Mouse (Mus musculus) intestine, postnatal 0 days (tissue): ENCODE measurements at regions not wholly inside any gene's neighbourhood (a gene's known extent, or its start where the extent isn't known, plus 50 kb on each side); places are given as distances from the start of the nearest gene placed in this dataset.

Experiments used
- ATAC-seq: fragments of 200-750 bp; cut with Nextera tagmentation; 2 replicates; pipeline ENCODE4 v1.8.0; 2017; ENCODE audit warnings: mild to moderate bottlenecking, moderate TSS enrichment, moderate library complexity
- H3K27ac ChIP-seq: fragments of 300-500 bp; sonication (generic); 2 replicates; pipeline ENCODE4 v1.5.1; 2014; ENCODE audit warnings: mild to moderate bottlenecking, low read depth, low read length, moderate library complexity
- H3K27me3 ChIP-seq: fragments of 300-500 bp; sonication (generic); replicated peaks from 2 replicates; pipeline ENCODE4 v1.6.1; 2014; ENCODE audit warnings: low read length, mixed read lengths; ENCODE audit not compliant: control insufficient read depth, insufficient read depth
- H3K36me3 ChIP-seq: fragments of 300-500 bp; sonication (generic); 2 replicates; pipeline ENCODE4 v1.6.1; 2014; ENCODE audit warnings: mild to moderate bottlenecking, moderate library complexity; ENCODE audit not compliant: control insufficient read depth, insufficient read depth
- H3K4me1 ChIP-seq: fragments of 300-500 bp; sonication (generic); replicated peaks from 2 replicates; pipeline ENCODE4 v1.6.1; 2014; ENCODE audit warnings: antibody characterized with exemption, low read length, mixed read lengths; ENCODE audit not compliant: control insufficient read depth, insufficient read depth
- H3K4me2 ChIP-seq: fragments of 300-500 bp; sonication (generic); replicated peaks from 2 replicates; pipeline ENCODE4 v1.6.1; 2014; ENCODE audit warnings: low read depth, mild to moderate bottlenecking, moderate library complexity
- H3K4me3 ChIP-seq: fragments of 300-500 bp; sonication (generic); 2 replicates; pipeline ENCODE4 v1.5.1; 2014; ENCODE audit warnings: low read depth, low read length
- H3K9ac ChIP-seq: fragments of 300-500 bp; sonication (generic); 2 replicates; pipeline ENCODE4 v1.6.1; 2014; ENCODE audit warnings: mild to moderate bottlenecking, low read depth, low read length
- H3K9me3 ChIP-seq: fragments of 300-500 bp; sonication (generic); 2 replicates; pipeline ENCODE4 v1.6.1; 2016; ENCODE audit warnings: mixed run types; ENCODE audit not compliant: control insufficient read depth
- CTCF ChIP-seq: sonication (generic); IDR thresholded peaks from 2 replicates; pipeline ENCODE4 v1.5.1; 2016; ENCODE audit warnings: low read depth, mild to moderate bottlenecking, control low read depth, antibody characterized with exemption, moderate library complexity
- WGBS: fragments of 180-500 bp; shearing (Covaris S2); extraction: QIAGEN DNeasy Blood & Tissue Kit; methylation state at CpG from one replicate; pipeline ENCODE4 v1.1.7; 2014; 5-methylcytosine and 5-hydroxymethylcytosine counted together

GRCm38 (mm10) chrX:96019556-96019955 lies 62.8 kb upstream of the Las1l start:
- TF ChIP-seq CTCF, result peak; percentile 68
- ATAC-seq, result no peak
- no peaks in the 10 kb centered on the region for H3K36me3 ChIP-seq

DNA sequence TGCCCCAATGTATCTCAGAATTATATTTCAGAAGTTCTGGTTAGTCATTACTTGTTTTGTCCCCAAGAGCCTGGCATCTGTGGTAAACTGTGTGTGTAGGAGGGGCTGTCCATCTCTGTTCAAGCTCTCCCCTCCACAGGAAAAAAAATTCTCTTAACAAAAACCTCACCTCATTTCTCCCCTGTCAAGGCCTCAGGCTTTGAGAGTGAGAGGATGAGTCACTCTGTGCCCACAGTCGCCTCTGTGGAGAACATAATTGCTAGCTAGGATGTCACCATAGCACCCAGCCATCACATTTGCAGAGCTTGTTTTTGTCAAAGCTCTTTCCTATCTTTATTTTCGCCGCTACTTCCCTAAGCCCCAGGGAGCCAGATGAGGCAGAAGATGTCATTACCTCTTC lies 63.6 kb upstream of the Las1l start:
- Histone ChIP-seq H3K36me3 (no peaks in the 10 kb centered on the region), H3K27me3 (no peaks in the 10 kb centered on the region), H3K4me2 (no peak overlapping the region), H3K4me3 (no peak overlapping the region), H3K9ac (no peak overlapping the region), H3K4me1 (no peaks in the 10 kb centered on the region), H3K9me3 (no peaks in the 10 kb centered on the region), H3K27ac (no peak overlapping the region)
- WGBS, result 67% methylated on average over 3 of the region's 3 CpGs
- no peak for TF ChIP-seq CTCF
- no peak for ATAC-seq

More at GRCm38 (mm10) chrX:96019556-96019955, 62.8 kb upstream of the Las1l start:
- Histone ChIP-seq H3K4me1 (no peaks in the 10 kb centered on the region), H3K27me3 (no peaks in the 10 kb centered on the region), H3K9ac (no peak overlapping the region), H3K9me3 (no peaks in the 10 kb centered on the region), H3K4me2 (no peak overlapping the region), H3K27ac (no peak overlapping the region), H3K4me3 (no peak overlapping the region)
- WGBS, result 25% methylated on average over 2 of the region's 2 CpGs

DNA sequence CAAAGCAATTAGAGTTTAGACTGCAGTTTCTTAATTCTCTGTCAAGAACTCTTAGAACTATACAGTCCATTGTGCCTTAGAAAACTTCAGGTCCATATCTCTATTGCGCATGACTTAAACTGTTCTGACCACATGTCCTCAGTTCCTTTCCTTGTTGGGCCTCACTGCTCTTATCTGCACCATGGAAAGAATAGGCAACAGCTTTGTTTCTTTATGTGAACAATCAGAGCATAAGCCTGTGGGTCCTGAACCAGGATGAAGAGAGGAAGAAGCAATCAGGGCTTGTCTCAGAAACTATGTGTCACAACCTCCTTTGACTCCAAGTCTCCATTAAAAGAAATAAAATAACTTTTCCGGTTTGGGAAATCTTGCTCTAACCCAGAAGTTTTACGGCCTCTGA lies 68.6 kb upstream of the Las1l start:
- H3K27me3 ChIP-seq, result no peaks in the 10 kb centered on the region
- 76% methylated on average over 3 of the region's 3 CpGs for WGBS
- H3K4me1 ChIP-seq, result no peaks in the 10 kb centered on the region
- no peak for TF ChIP-seq CTCF
- H3K4me2 ChIP-seq, result no peak overlapping the region
- no peak for ATAC-seq
- no peak overlapping the region for H3K4me3 ChIP-seq
- no peak overlapping the region for H3K27ac ChIP-seq
- H3K9ac ChIP-seq, result no peak overlapping the region
- H3K9me3 ChIP-seq, result no peaks in the 10 kb centered on the region
- no peaks in the 10 kb centered on the region for H3K36me3 ChIP-seq

DNA sequence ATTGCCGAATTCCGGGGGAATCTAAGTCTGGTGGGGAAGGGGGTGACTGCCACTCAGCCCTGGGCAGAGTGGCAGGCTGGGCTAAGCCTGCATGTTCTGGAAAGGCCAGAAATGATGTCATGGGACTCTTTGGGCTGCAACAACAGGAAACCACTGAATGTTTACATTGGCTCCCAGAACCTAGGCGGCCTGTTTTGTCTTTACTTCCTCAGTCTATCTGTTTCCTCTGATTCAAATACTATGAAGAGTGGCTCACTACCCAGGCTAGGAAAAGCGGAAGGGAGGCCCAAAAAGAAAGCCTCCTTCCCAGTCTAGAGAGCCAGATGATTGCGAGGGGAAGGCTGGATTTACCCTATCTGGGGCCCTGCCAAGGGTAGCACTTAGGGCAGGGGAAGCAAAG lies 69.1 kb upstream of the Las1l start:
- Histone ChIP-seq H3K9ac (no peak overlapping the region), H3K9me3 (no peaks in the 10 kb centered on the region), H3K27ac (no peak overlapping the region), H3K4me3 (no peak overlapping the region), H3K36me3 (no peaks in the 10 kb centered on the region), H3K27me3 (no peaks in the 10 kb centered on the region), H3K4me1 (no peaks in the 10 kb centered on the region), H3K4me2 (no peak overlapping the region)
- WGBS, result 67% methylated on average over 5 of the region's 5 CpGs
- no peak for TF ChIP-seq CTCF
- ATAC-seq, result no peak

DNA sequence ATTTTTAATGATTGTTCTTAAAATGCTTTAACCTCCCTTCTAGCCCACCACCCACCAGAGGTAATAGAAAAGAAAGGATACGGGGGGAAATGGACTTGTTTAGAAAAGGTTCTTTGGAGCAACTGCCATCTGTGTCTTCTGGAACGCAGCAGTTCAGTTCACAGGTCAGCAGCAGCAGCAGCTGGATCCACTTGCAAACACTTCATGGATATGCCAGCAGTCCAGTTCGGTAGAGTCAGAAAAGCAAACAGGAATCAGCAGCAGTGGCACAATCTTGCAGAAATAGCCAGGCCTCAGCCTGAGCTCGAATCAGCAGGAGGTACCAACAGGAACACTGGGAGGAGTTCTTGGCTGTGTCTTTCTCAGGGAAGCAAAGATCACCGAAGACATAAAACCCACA lies 64.3 kb upstream of the Msn start:
- 67% methylated on average over 5 of the region's 5 CpGs for WGBS
- Histone ChIP-seq H3K9ac (no peak overlapping the region), H3K9me3 (no peaks in the 10 kb centered on the region), H3K27ac (no peak overlapping the region), H3K4me1 (no peaks in the 10 kb centered on the region), H3K27me3 (no peaks in the 10 kb centered on the region), H3K36me3 (no peaks in the 10 kb centered on the region), H3K4me2 (no peak overlapping the region), H3K4me3 (no peak overlapping the region)
- ATAC-seq, result no peak
- no peak for TF ChIP-seq CTCF

DNA sequence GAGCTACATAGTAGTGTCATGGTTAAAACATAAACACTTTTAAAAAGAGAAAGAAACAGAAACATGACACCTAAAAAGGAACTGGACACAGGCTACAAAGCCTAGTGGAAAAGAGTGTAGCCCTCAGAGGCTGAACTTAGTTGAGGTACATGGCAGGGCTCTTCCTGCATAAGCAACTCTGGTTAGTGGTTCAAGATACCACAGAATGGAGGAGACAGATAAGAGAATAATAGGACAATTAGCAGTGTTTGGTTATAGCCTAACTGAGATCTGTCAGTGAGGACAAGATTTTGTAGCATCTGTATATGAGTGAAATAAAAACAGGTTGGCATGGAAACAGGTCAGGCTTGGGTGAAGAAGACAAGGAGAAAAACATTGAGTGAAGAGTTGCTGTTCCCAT lies 60.5 kb upstream of the Msn start:
- ATAC-seq, result no peak
- no peak for TF ChIP-seq CTCF
- no peaks in the 10 kb centered on the region for H3K27me3 ChIP-seq
- no peak overlapping the region for H3K9ac ChIP-seq
- H3K9me3 ChIP-seq, result no peaks in the 10 kb centered on the region
- no peaks in the 10 kb centered on the region for H3K36me3 ChIP-seq
- H3K27ac ChIP-seq, result no peak overlapping the region
- H3K4me2 ChIP-seq, result no peak overlapping the region
- no peak overlapping the region for H3K4me3 ChIP-seq
- no peaks in the 10 kb centered on the region for H3K4me1 ChIP-seq

GRCm38 (mm10) chrX:96042193-96042592 lies 53.6 kb upstream of the Msn start:
- no peak for ATAC-seq
- Histone ChIP-seq H3K9ac (no peak overlapping the region), H3K4me2 (no peak overlapping the region), H3K4me1 (no peaks in the 10 kb centered on the region), H3K27me3 (no peaks in the 10 kb centered on the region), H3K36me3 (no peaks in the 10 kb centered on the region), H3K4me3 (no peak overlapping the region), H3K9me3 (no peaks in the 10 kb centered on the region), H3K27ac (no peak overlapping the region)
- WGBS, result 62% methylated on average over 3 of the region's 3 CpGs
- TF ChIP-seq CTCF, result no peak
